Mouse (Mus musculus) granulocyte monocyte progenitor cell, adult 5-6 weeks (primary cell): ENCODE results near the gene Olfr694. TPM values are rescaled to one million over a fixed set of nuclear protein-coding genes. Genes with fewer than 3 reads are reported as not detected.
A peak's percentile ranks its signal among the peaks of the same experiment; 100 is the strongest.
"Not testable (repeated sequence)": the region's sequence is repeated elsewhere in the genome, so short reads cannot be mapped to it uniquely, and the experiment has no call there.

Experiments
- ATAC-seq: replicated peaks from 2 replicates; pipeline ENCODE4 v1.8.0; 2016; ENCODE audit warnings: mild to moderate bottlenecking, moderate TSS enrichment, inconsistent platforms; ENCODE audit not compliant: poor library complexity, severe bottlenecking
- total RNA-seq, 2 experiments: library from RNA; stranded (forward) in 1 of 2; stranded (reverse) in 1 of 2; fragments of 200-712, 200-1000 nt in 1 of 2; fragments of >200 nt in 1 of 2; fragmentation: Nextera tagmentation in 1 of 2; gene quantifications; 2 replicates each; pipeline ENCODE4 v1.2.3; 2014 to 2017

The Olfr694 gene
- total RNA-seq (2014; fragmentation: Nextera tagmentation) (not detected in 2 replicates), total RNA-seq (2017) (not detected in 2 replicates)

- ATAC-seq = no peak
These were observed at the start of gene Olfr694 for GRCm38 (mm10) chr7:106691714-106692113. Olfr694 (minus strand) TSS chr7:106691814.

GRCm38 (mm10) chr7:106737028-106737427 lies 45.4 kb upstream of the Olfr694 start:
- ATAC-seq = no peak

GRCm38 (mm10) chr7:106733717-106734116 lies 42.1 kb upstream of the Olfr694 start:
- no peak for ATAC-seq

DNA sequence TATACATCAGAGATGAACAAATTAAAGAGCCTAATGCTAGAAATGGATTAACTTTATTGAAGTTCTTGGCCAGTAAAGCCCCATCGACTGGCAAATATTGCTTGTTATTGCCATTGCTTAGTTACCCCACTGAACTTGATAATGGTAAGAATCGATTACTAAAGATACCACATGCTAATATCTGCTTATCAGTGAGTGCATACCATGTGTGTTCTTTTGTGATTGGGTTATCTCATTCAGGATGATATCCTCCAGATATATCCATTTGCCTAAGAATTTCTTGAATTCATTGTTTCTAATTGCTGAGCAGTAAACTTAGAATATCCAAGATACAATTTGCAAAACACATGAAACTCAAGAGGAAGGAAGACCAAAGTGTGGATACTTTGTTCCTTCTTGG lies 34.0 kb upstream of the Olfr694 start:
- ATAC-seq = not testable (repeated sequence)

- ATAC-seq = no peak
These were observed 24.7 kb upstream of the Olfr694 start, which contains the start of gene Olfr695 for GRCm38 (mm10) chr7:106716296-106716695. Olfr695 (minus strand) TSS chr7:106716396.

GRCm38 (mm10) chr7:106711463-106711862 lies 19.8 kb upstream of the Olfr694 start:
- peak; percentile 98 for ATAC-seq

DNA sequence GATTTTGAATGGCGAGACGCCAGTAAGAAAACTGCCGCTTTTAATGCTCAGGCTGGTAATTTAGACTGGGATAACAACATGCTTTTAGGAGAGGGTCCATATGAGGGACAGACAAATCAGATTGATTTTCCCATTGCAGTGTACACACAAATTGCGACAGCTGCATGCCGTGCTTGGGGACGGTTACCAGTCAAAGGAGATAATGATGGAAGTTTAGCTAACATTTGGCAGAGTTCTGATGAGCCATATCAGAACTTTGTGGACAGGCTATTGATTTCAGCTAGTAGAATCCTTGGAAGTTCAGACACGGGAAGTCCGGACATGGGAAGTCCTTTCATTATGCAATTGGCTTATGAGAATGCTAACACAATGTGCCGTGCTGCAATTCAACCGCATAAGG lies 16.1 kb upstream of the Olfr694 start:
- not testable (repeated sequence) for ATAC-seq

DNA sequence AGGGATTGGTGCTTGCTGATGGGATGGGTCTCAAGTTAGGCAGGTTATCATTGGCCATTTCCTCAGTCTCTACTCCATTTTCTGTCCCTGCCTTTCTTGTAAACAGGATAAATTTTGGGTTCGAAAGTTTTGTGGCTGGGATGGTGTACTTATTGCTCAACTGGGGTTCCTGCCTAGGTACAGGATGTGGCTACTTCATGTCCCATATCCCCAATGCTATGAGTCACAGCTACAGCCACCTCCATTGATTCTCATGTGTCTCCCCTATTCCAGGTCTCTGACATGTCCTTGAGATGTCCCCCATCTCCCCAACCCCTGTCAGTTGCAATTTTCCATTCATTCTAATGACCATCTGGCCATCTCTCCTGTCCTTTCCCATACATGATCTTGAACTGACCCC lies 5.3 kb upstream of the Olfr694 start:
- peak; percentile 86 for ATAC-seq

DNA sequence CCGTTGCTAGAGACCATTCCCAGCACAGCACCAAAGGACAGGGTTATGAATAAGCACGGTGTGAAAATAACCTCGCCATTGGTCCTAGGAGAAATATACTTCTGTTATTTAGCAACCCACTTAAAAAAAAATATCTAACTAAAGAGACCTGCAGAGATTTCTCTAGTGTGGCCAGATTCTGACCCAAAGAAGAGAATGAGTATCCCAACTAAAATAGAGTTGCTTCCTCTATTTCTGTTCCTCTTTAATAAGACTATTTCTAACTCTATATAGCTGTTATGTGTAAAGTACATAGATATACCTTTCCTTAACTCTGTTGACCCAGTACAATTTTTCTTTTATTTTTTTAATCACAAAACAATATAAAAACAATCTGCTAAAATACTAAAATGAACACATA lies 1.4 kb upstream of the Olfr694 start:
- peak; percentile 74 for ATAC-seq

- ATAC-seq = peak; percentile 66
These were observed 6.2 kb downstream of the Olfr694 start for GRCm38 (mm10) chr7:106685382-106685781.

GRCm38 (mm10) chr7:106680484-106680883 lies 11.1 kb downstream of the Olfr694 start, which contains the start of gene Olfr693:
Olfr693 (minus strand) TSS chr7:106680584.
- ATAC-seq = no peak

DNA sequence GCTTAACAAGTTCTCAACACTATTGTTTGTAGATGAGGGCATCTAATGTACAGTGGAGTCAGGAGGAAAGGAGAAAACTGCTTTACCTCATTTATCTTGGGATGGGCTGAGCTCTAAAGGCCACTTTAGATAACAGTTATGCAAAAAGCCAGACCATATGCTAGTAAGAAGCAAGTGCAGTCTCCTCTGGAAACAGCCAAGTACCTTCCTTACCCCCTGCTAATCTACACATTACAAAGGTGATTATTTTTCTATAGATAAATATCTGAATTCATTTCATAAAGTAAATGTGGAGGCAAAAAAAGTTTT lies 39.3 kb downstream of the Olfr694 start:
- ATAC-seq = peak; percentile 20

- ATAC-seq = peak; percentile 93
These were observed 39.9 kb downstream of the Olfr694 start for GRCm38 (mm10) chr7:106651555-106652343.

DNA sequence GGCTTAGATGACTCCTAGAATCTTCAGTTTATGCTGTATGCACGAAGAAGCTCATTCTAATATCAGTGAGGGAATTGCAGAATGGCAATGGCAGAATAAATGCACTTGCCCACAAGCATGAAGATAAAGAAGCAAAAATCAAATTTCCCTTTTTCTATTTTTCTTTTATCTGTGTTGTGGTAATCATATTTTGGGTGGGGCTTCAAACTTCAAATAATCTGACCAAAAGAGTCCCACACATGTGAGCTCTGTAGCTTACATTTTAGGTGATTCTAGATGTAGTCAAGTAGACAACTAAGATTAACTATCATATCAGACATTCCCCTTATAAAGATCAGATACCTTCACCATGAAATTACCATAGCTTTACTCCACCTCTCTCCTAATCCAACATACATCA lies 41.8 kb downstream of the Olfr694 start:
- no peak for ATAC-seq

DNA sequence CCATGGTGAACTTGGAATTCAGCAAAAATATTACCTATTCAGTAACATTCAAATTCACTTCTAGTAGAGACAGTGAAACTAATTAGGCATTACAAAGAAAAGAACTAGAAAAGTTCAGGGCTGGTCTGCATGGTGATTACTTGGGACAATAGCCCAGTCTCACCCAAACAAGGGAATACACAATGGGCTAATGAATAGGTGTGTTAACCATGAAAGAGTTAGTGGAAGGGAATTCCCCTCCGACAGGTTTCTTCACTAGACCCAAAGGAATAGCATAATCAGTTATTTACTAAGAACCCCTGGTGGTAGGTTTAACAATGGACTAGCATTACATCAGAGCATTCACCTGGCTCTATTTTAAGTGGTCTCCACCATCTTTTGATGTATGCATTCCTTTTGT lies 46.4 kb downstream of the Olfr694 start:
- ATAC-seq = no peak

GRCm38 (mm10) chr7:106644222-106644870 lies 47.3 kb downstream of the Olfr694 start:
- peak; percentile 81 for ATAC-seq

DNA sequence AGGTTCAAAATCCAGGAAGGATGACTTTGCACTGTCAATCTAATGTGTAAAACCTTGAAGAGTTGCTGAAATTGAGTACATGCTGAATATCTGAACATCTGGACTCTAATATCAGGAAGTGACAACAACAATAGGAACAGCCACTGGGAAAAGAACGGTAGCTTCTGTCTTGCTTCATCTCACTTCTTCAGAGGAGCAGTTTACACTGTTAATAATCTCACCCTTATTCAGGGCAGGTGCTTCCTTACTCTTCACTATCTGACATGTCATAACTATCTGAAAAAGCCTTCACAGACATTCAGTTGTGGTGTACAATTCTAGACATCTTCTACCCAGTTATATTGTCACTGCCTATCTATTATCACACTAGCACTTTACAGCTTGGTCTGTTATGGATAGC lies 50.8 kb downstream of the Olfr694 start:
- ATAC-seq = peak; percentile 81

- no peak for ATAC-seq
These were observed 56.1 kb downstream of the Olfr694 start for GRCm38 (mm10) chr7:106635560-106635959.
